Mouse (Mus musculus) C2C12 (cell line): ENCODE measurements around the gene Mepe.

ENCODE experiments used
- CTCF ChIP-seq: IDR thresholded peaks from one replicate; pipeline ENCODE4 v1.5.1; 2011; ENCODE audit not compliant: control insufficient read depth, insufficient read depth, insufficient read length
- MYOG ChIP-seq: IDR thresholded peaks from one replicate; pipeline ENCODE4 v1.6.1; 2011; ENCODE audit not compliant: control insufficient read depth, insufficient read length; ENCODE audit errors: extremely low read depth
- USF1 ChIP-seq: IDR thresholded peaks from one replicate; pipeline ENCODE4 v1.6.1; 2011; ENCODE audit warnings: low read depth, mild to moderate bottlenecking, control low read depth, moderate library complexity

GRCm38 (mm10) chr5:104344526-104345240 lies 19.6 kb downstream of the Mepe start:
- TF ChIP-seq CTCF (no peak), MYOG (no peak), USF1 (peak; percentile 22)
